Comparison of ENCODE assay signal across 14 mouse cellular contexts in genomic region chr4:80744975-80745734, GRCm38 (mm10).
DNase-seq lines count a peak whose midpoint lies in the region; ATAC-seq and TF ChIP-seq lines count a peak whose summit lies in the region.
"Had no signal": no experiment of that assay in that cellular context is flagged by ENCODE, and none has a peak within 500 bp of the region (broad histone marks: within the 10 kb centered on the region; RNA-seq: fewer than 3 reads in every experiment).

No protein-coding gene starts in this region.

- no peak for TF ChIP-seq CTCF in stomach, postnatal 0 days (IDR thresholded peaks at IDR 0.05; ENCODE audit: low read depth)

- H3K9ac ChIP-seq in midbrain, embryonic 12.5 days (replicated peaks) = no peak overlapping the region
- H3K9ac ChIP-seq in stomach, postnatal 0 days (ENCODE audit: low read length) = no peak overlapping the region
- H3K9ac ChIP-seq: heart, embryonic 15.5 days had no signal

- no peak overlapping the region for H3K4me2 ChIP-seq in midbrain, embryonic 12.5 days (replicated peaks)
- H3K4me2 ChIP-seq in stomach, postnatal 0 days (replicated peaks; ENCODE audit: low read depth) = no peak overlapping the region
- H3K4me2 ChIP-seq: heart, embryonic 15.5 days had no signal

- H3K9me3 ChIP-seq in midbrain, embryonic 12.5 days = no peaks in the 10 kb centered on the region
- no peaks in the 10 kb centered on the region for H3K9me3 ChIP-seq in stomach, postnatal 0 days (ENCODE audit: control insufficient read depth, low read length)
- H3K9me3 ChIP-seq: heart, embryonic 15.5 days had no signal

- no peak overlapping the region for H3K4me3 ChIP-seq in midbrain, embryonic 12.5 days
- H3K4me3 ChIP-seq in stomach, postnatal 0 days (ENCODE audit: low read depth, low read length) = no peak overlapping the region
- H3K4me3 ChIP-seq: heart, embryonic 15.5 days had no signal

- H3K27me3 ChIP-seq in midbrain, embryonic 12.5 days = no peaks in the 10 kb centered on the region
- no peaks in the 10 kb centered on the region for H3K27me3 ChIP-seq in stomach, postnatal 0 days (ENCODE audit: control insufficient read depth, insufficient read depth, low read length)
- H3K27me3 ChIP-seq: heart, embryonic 15.5 days had no signal

- ATAC-seq in midbrain, embryonic 12.5 days (ENCODE audit: low FRiP score, low read depth) = peak; percentile 64; the same call in 1 of the 2 replicates
- ATAC-seq in stomach, postnatal 0 days (ENCODE audit: low FRiP score, low TSS enrichment) = no peak

- H3K4me1 ChIP-seq in midbrain, embryonic 12.5 days = peaks cover 6% of the 10 kb centered on the region; the same call in 1 of the 2 replicates
- no peaks in the 10 kb centered on the region for H3K4me1 ChIP-seq in stomach, postnatal 0 days (replicated peaks; ENCODE audit: control insufficient read depth, insufficient read depth)
- H3K4me1 ChIP-seq: heart, embryonic 15.5 days had no signal

- WGBS in midbrain, embryonic 12.5 days = 0% methylated on average over 1 of the region's 1 CpGs
- WGBS in stomach, postnatal 0 days = 53% methylated on average over 1 of the region's 1 CpGs

- H3K27ac ChIP-seq in midbrain, embryonic 12.5 days (replicated peaks) = no peak overlapping the region
- no peak overlapping the region for H3K27ac ChIP-seq in stomach, postnatal 0 days (replicated peaks)
- H3K27ac ChIP-seq: heart, embryonic 15.5 days had no signal

- no peaks in the 10 kb centered on the region for H3K36me3 ChIP-seq in midbrain, embryonic 12.5 days
- H3K36me3 ChIP-seq in stomach, postnatal 0 days (ENCODE audit: control insufficient read depth, insufficient read depth, low read length) = no peaks in the 10 kb centered on the region
- H3K36me3 ChIP-seq: heart, embryonic 15.5 days had no signal

- TF ChIP-seq EP300 in stomach, postnatal 0 days (optimal IDR thresholded peaks at IDR 0.05) = no peak

- DNase-seq in adrenal gland, adult 2 months = peak; percentile 14
- DNase-seq in adrenal gland, postnatal 4 days (ENCODE audit: low spot score in 2 of 2) = no peak
- DNase-seq in layer of hippocampus, adult 9-11 months = peak; percentile 5
- DNase-seq in layer of hippocampus, postnatal 14 days (ENCODE audit: low spot score in 2 of 2) = no peak
- peak; percentile 20 for DNase-seq in embryo, embryonic 10.5 days (ENCODE audit: low spot score)
- no peak for DNase-seq in stomach, postnatal 0 days (ENCODE audit: low spot score)
- no peak for DNase-seq in urinary bladder, adult 18-20 months (ENCODE audit: low spot score in 2 of 2)
- DNase-seq: cerebellum, adult 9-10 months; gastrocnemius, postnatal 25 days; kidney, postnatal 25 days; spleen, adult 18-20 months; thymus, adult 18-20 months had no signal

Comparison
In these comparisons a context has a peak if more than half of its experiments do, and no peak if none do; other contexts are left out.
1. DNase-seq: peak in adrenal gland, adult 2 months (single experiment), layer of hippocampus, adult 9-11 months (single experiment) and embryo, embryonic 10.5 days (single experiment); none in adrenal gland, postnatal 4 days (0 of 2), layer of hippocampus, postnatal 14 days (0 of 2), stomach, postnatal 0 days (single experiment) and urinary bladder, adult 18-20 months (0 of 2).